Mouse (Mus musculus): Measurements from ENCODE around the gene Bnip3. TPM values are rescaled to one million over a fixed set of nuclear protein-coding genes. Genes with fewer than 3 reads are reported as not detected.

The Bnip3 gene
- polyA plus RNA-seq, 1 experiment: 291 TPM

DNA sequence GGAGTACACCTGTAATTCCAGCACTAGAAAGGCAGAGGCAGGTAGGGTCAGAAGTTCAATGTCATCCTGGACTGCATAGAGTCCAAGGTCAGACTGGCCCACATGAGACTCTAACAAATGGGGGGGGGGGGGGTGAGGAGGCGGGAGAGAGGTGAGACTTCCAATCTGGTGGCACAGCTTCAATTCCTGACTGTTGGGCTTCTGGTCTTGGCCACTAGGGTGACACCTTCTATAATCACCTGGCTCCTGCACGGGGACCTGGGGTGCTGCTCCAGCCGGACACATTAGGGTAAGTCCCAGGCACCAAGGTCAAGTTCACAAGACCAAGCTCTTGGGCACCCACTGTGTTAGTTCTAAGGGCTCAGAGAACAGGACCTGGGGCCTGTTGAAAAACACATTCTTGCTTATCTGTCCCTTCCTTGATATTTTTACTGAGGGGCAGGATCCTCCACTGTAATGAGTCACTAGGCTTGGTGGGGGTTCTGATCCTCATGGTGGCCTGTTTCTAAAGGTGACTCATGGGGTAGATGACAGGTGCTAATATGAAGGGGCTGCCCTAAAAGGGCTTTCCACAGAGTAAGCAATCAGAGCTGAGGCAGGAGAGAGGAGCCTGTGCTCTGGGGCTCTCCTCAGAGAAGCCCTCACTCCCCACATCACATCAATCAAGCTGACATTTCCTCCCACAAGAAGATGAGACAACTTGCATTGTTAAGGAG, 67.7 kb downstream of the Bnip3 start:
- H3K4me3 ChIP-seq (ENCODE audit: insufficient read depth, low read depth, low read length): no peak overlapping the region
- H3K27ac ChIP-seq (replicated peaks; ENCODE audit: low read depth, low read length): no peak overlapping the region
- H3K4me1 ChIP-seq (ENCODE audit: control insufficient read depth, insufficient read depth, insufficient read length, low read length): peaks cover 11% of the 10 kb centered on the region

Other genes with a start within 250 kb of the Bnip3 start
- gene Ppp2r2d, start 63.4 kb downstream of the Bnip3 start, polyA plus RNA-seq (2012; ENCODE audit: insufficient read depth, insufficient read length, missing spikeins): 46.5 and 55.9 TPM in 2 replicates
- gene Mapk1ip1, start 63.2 kb downstream of the Bnip3 start, polyA plus RNA-seq (2012; ENCODE audit: insufficient read depth, insufficient read length, missing spikeins): 16.2 and 24.3 TPM in 2 replicates
- not detected in 2 replicates for gene Jakmip3, start 31.2 kb upstream of the Bnip3 start, polyA plus RNA-seq (2012; ENCODE audit: insufficient read depth, insufficient read length, missing spikeins)
- gene Dpysl4, start 176.5 kb upstream of the Bnip3 start, polyA plus RNA-seq (2012; ENCODE audit: insufficient read depth, insufficient read length, missing spikeins): 0.54 TPM in 1 of 2 replicates, not detected in the other

Measured in brown adipose tissue, adult 24 weeks (tissue).